Mouse (Mus musculus): ENCODE measurements at regions not wholly inside any gene's neighbourhood (a gene's known extent, or its start where the extent isn't known, plus 50 kb on each side); places are given as distances from the start of the nearest gene placed in this dataset.

GRCm38 (mm10) chr1:78876156-78876555 is 59.6 kb downstream of the Kcne4 start:
- DNase-seq, result no peak

GRCm38 (mm10) chr1:78879246-78879645 is 62.7 kb downstream of the Kcne4 start:
- no peak for DNase-seq

GRCm38 (mm10) chr1:78882455-78882854 is 65.9 kb downstream of the Kcne4 start:
- DNase-seq, result no peak

- DNase-seq, result no peak
These were observed 72.7 kb downstream of the Kcne4 start for GRCm38 (mm10) chr1:78889241-78889640.

GRCm38 (mm10) chr1:78891344-78891743 is 74.8 kb downstream of the Kcne4 start:
- no peak for DNase-seq

- DNase-seq, result peak; percentile 7
These were observed 77.7 kb downstream of the Kcne4 start for GRCm38 (mm10) chr1:78894301-78894700.

GRCm38 (mm10) chr1:78895112-78895511 is 78.6 kb downstream of the Kcne4 start:
- no peak for DNase-seq

GRCm38 (mm10) chr1:78907591-78907990 is 91.0 kb downstream of the Kcne4 start:
- peak; percentile 25 for DNase-seq

GRCm38 (mm10) chr1:78907991-78908390 is 91.4 kb downstream of the Kcne4 start:
- peak; percentile 68 for DNase-seq

- no peak for DNase-seq
These were observed 97.2 kb downstream of the Kcne4 start for GRCm38 (mm10) chr1:78913791-78914190.

GRCm38 (mm10) chr1:78919863-78920262 is 103.3 kb downstream of the Kcne4 start:
- no peak for DNase-seq

GRCm38 (mm10) chr1:78929975-78930374 is 113.4 kb downstream of the Kcne4 start:
- no peak for DNase-seq

GRCm38 (mm10) chr1:78939871-78940270 is 123.3 kb downstream of the Kcne4 start:
- no peak for DNase-seq

- DNase-seq, result no peak
These were observed 129.0 kb downstream of the Kcne4 start for GRCm38 (mm10) chr1:78945588-78945987.

- DNase-seq, result no peak
These were observed 163.5 kb downstream of the Kcne4 start for GRCm38 (mm10) chr1:78980051-78980450.
